In the genomic region with DNA sequence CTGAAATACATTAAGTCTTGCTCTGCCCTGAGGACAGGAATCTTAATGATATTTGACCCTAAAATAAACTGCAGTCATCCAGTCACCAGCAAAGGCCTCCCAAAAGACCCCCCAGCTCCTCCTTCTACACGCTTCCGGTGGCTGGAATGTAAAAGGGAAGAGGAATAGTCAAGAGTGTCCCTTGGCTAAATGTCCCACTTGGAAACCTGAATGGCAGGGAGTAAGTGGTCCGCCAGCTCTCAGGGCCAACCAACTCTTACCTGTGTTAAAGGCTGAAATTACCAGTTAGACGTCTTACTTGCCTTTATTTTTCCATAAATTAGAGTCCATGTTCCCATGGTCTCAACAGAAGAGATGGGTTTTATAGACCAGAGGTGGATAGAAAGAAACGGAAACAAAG, we compare ENCODE assay signal across 7 mouse cellular contexts. TPM values are rescaled to one million over a fixed set of nuclear protein-coding genes. Genes with fewer than 3 reads are reported as not detected.
DNase-seq lines count a peak whose midpoint lies in the region; ATAC-seq and TF ChIP-seq lines count a peak whose summit lies in the region.

No protein-coding gene starts in this region.

- H3K9ac ChIP-seq in lung, embryonic 16.5 days (ENCODE audit: low read length): no peak overlapping the region
- H3K9ac ChIP-seq in forebrain, postnatal 0 days: no peak overlapping the region
- H3K9ac ChIP-seq in liver, embryonic 12.5 days: no peak overlapping the region
- H3K9ac ChIP-seq in stomach, embryonic 16.5 days (ENCODE audit: low read length): no peak overlapping the region

- H3K4me1 ChIP-seq in lung, embryonic 16.5 days (replicated peaks; ENCODE audit: control insufficient read depth, insufficient read depth, low read length): peaks cover 14% of the 10 kb centered on the region
- peaks cover 13% of the 10 kb centered on the region; the same call in 1 of the 2 replicates for H3K4me1 ChIP-seq in forebrain, postnatal 0 days (ENCODE audit: insufficient read depth)
- peaks cover 17% of the 10 kb centered on the region for H3K4me1 ChIP-seq in liver, embryonic 12.5 days
- H3K4me1 ChIP-seq in stomach, embryonic 16.5 days (ENCODE audit: control insufficient read depth, insufficient read depth, low read length): peaks cover 12% of the 10 kb centered on the region

- no peaks in the 10 kb centered on the region for H3K36me3 ChIP-seq in lung, embryonic 16.5 days (ENCODE audit: control insufficient read depth, insufficient read depth, low read length)
- H3K36me3 ChIP-seq in forebrain, postnatal 0 days (ENCODE audit: insufficient read depth): no peaks in the 10 kb centered on the region
- H3K36me3 ChIP-seq in liver, embryonic 12.5 days: no peaks in the 10 kb centered on the region
- no peaks in the 10 kb centered on the region for H3K36me3 ChIP-seq in stomach, embryonic 16.5 days (ENCODE audit: control insufficient read depth, insufficient read depth, low read length)

- ATAC-seq in lung, embryonic 16.5 days (ENCODE audit: low read depth): no peak
- no peak for ATAC-seq in forebrain, postnatal 0 days
- no peak for ATAC-seq in liver, embryonic 12.5 days
- no peak for ATAC-seq in stomach, embryonic 16.5 days (ENCODE audit: insufficient read depth, low FRiP score)

- H3K27ac ChIP-seq in lung, embryonic 16.5 days (ENCODE audit: low read length): no peak overlapping the region
- no peak overlapping the region for H3K27ac ChIP-seq in forebrain, postnatal 0 days (ENCODE audit: low read depth, low read length)
- no peak overlapping the region for H3K27ac ChIP-seq in liver, embryonic 12.5 days
- no peak overlapping the region for H3K27ac ChIP-seq in stomach, embryonic 16.5 days (ENCODE audit: low read length)

- H3K27me3 ChIP-seq in lung, embryonic 16.5 days (ENCODE audit: control insufficient read depth, insufficient read depth, low read depth, low read length): 0 out of 2 replicates have a peak, but pooled peaks cover 4% of the 10 kb centered on the region
- no peaks in the 10 kb centered on the region; the same call in 1 of the 2 replicates for H3K27me3 ChIP-seq in forebrain, postnatal 0 days (ENCODE audit: insufficient read depth, low read length)
- peaks cover 54% of the 10 kb centered on the region for H3K27me3 ChIP-seq in liver, embryonic 12.5 days (replicated peaks)
- H3K27me3 ChIP-seq in stomach, embryonic 16.5 days (ENCODE audit: control insufficient read depth, insufficient read depth, low read length): no peaks in the 10 kb centered on the region; the same call in 1 of the 2 replicates

- TF ChIP-seq CTCF in forebrain, postnatal 0 days (IDR thresholded peaks at IDR 0.05; ENCODE audit: low read depth): no peak

- peak overlapping the region; percentile 75 for H3K4me2 ChIP-seq in lung, embryonic 16.5 days (ENCODE audit: low read depth, low read length)
- H3K4me2 ChIP-seq in forebrain, postnatal 0 days (ENCODE audit: low read depth): peak overlapping the region; percentile 50; the same call in 1 of the 2 replicates
- H3K4me2 ChIP-seq in liver, embryonic 12.5 days: peak overlapping the region; percentile 53
- H3K4me2 ChIP-seq in stomach, embryonic 16.5 days (ENCODE audit: low read depth, low read length): peak overlapping the region; percentile 64

- WGBS in lung, embryonic 16.5 days: 50% methylated on average over 5 of the region's 5 CpGs
- 57% methylated on average over 5 of the region's 5 CpGs for WGBS in forebrain, postnatal 0 days
- 47% methylated on average over 5 of the region's 5 CpGs for WGBS in liver, embryonic 12.5 days (ENCODE audit: insufficient replicate concordance)
- WGBS in stomach, embryonic 16.5 days: 57% methylated on average over 5 of the region's 5 CpGs

- intact Hi-C loops in left cerebral cortex, postnatal 4 days (cut with DNase I): no loop called here

- no peaks in the 10 kb centered on the region for H3K9me3 ChIP-seq in lung, embryonic 16.5 days (ENCODE audit: control insufficient read depth, low read length)
- H3K9me3 ChIP-seq in forebrain, postnatal 0 days (ENCODE audit: low read length): no peaks in the 10 kb centered on the region
- no peaks in the 10 kb centered on the region for H3K9me3 ChIP-seq in liver, embryonic 12.5 days (replicated peaks)
- H3K9me3 ChIP-seq in stomach, embryonic 16.5 days (replicated peaks; ENCODE audit: control insufficient read depth, low read length): no peaks in the 10 kb centered on the region

- no peak for DNase-seq in lung, postnatal 14 days
- no peak for DNase-seq in forebrain, postnatal 0 days
- no peak for DNase-seq in left cerebral cortex, postnatal 4 days
- no peak for DNase-seq in gastrocnemius, postnatal 10 days

- no peak overlapping the region; the same call in 1 of the 2 replicates for H3K4me3 ChIP-seq in lung, embryonic 16.5 days (ENCODE audit: low read length)
- no peak overlapping the region for H3K4me3 ChIP-seq in forebrain, postnatal 0 days (ENCODE audit: low read depth, low read length)
- no peak overlapping the region for H3K4me3 ChIP-seq in liver, embryonic 12.5 days
- H3K4me3 ChIP-seq in stomach, embryonic 16.5 days (replicated peaks; ENCODE audit: low read length): no peak overlapping the region

RNA-seq across cellular contexts. Expression of a gene that starts 6.9 kb away (rescaled TPM):
- 2.2 and 2.5 TPM in 2 replicates for polyA plus RNA-seq in lung, embryonic 16.5 days (2015; fragmentation: Nextera tagmentation; extraction: Ambion mirVana)
- total RNA-seq in forebrain, postnatal 0 days (2014; rRNA removed): 1.7 and 4.1 TPM in 2 replicates
- polyA plus RNA-seq in forebrain, postnatal 0 days (2015; fragmentation: Nextera tagmentation; extraction: Ambion mirVana): 1.2 and 2.0 TPM in 2 replicates
- 3.0 and 3.4 TPM in 2 replicates for polyA plus RNA-seq in liver, embryonic 12.5 days (2016; fragmentation: Nextera tagmentation; extraction: Ambion mirVana)
- 5.2 and 6.1 TPM in 2 replicates for polyA plus RNA-seq in stomach, embryonic 16.5 days (2015; fragmentation: Nextera tagmentation; extraction: Ambion mirVana)
- 1 to 10 TPM; 4.3 to 4.6 TPM for total RNA-seq in left cerebral cortex, postnatal 4 days (2021)
- 1 to 10 TPM; 3.8 to 4.8 TPM for total RNA-seq in gastrocnemius, postnatal 10 days (2021)
